Mouse (Mus musculus) colon, adult 2 months (tissue): ENCODE data around the gene E030025P04Rik. TPM values are rescaled to one million over a fixed set of nuclear protein-coding genes. Genes with fewer than 3 reads are reported as not detected.

Experiments
- polyA plus RNA-seq: library from polyadenylated mRNA; depleted of rRNA; stranded (reverse); fragments of >200 nt; gene quantifications from 2 replicates; pipeline ENCODE4 v1.2.3, GENCODE M21; 2012; rRNA removed

Gene E030025P04Rik
- not detected in 2 replicates for polyA plus RNA-seq

GRCm38 (mm10) chr11:109144236-109144635, at the start of gene E030025P04Rik:
Gene E030025P04Rik (minus strand): TSS chr11:109144369.

Other genes starting within 250 kb of the E030025P04Rik start
- 15.9 and 20.7 TPM in 2 replicates for gene Axin2, start 224.0 kb downstream of the E030025P04Rik start, polyA plus RNA-seq
- 2.0 and 2.4 TPM in 2 replicates for gene Rgs9, start 153.8 kb upstream of the E030025P04Rik start, polyA plus RNA-seq
- gene Gna13, start 218.5 kb upstream of the E030025P04Rik start, polyA plus RNA-seq, result 56.4 and 56.5 TPM in 2 replicates